Mouse (Mus musculus): ENCODE results near the gene 1700017N19Rik. TPM values are rescaled to one million over a fixed set of nuclear protein-coding genes. Genes with fewer than 3 reads are reported as not detected.
"Not testable (repeated sequence)": the region's sequence is repeated elsewhere in the genome, so short reads cannot be mapped to it uniquely, and the experiment has no call there.

The 1700017N19Rik gene
- total RNA-seq (2021), result not detected in 2 replicates
- long read RNA-seq, result 0 reads

GRCm38 (mm10) chr10:100590323-100590722, at the start of gene 1700017N19Rik, which contains the start of gene 4930430F08Rik:
1700017N19Rik (plus strand) TSS chr10:100590484.
4930430F08Rik (minus strand) TSS chr10:100590423.
- DNase-seq, result no peak

GRCm38 (mm10) chr10:100556566-100557175, 33.6 kb upstream of the 1700017N19Rik start:
- no peak for DNase-seq

- DNase-seq, result not testable (repeated sequence)
Observed at GRCm38 (mm10) chr10:100560194-100560883, 29.9 kb upstream of the 1700017N19Rik start.

- DNase-seq, result no peak
Observed at GRCm38 (mm10) chr10:100564112-100564511, 26.2 kb upstream of the 1700017N19Rik start.

GRCm38 (mm10) chr10:100571707-100572106, 18.6 kb upstream of the 1700017N19Rik start:
- DNase-seq, result no peak

- no peak for DNase-seq
Observed at GRCm38 (mm10) chr10:100574505-100575149, 15.7 kb upstream of the 1700017N19Rik start.

GRCm38 (mm10) chr10:100575294-100575693, 15.0 kb upstream of the 1700017N19Rik start:
- DNase-seq, result no peak

- no peak for DNase-seq
Observed at GRCm38 (mm10) chr10:100584178-100584577, 6.1 kb upstream of the 1700017N19Rik start.

- no peak for DNase-seq
Observed at GRCm38 (mm10) chr10:100588524-100588923, 1.8 kb upstream of the 1700017N19Rik start.

GRCm38 (mm10) chr10:100588932-100589388, 1.3 kb upstream of the 1700017N19Rik start:
- peak; percentile 90 for DNase-seq

- no peak for DNase-seq
Observed at GRCm38 (mm10) chr10:100598339-100598738, 8.1 kb downstream of the 1700017N19Rik start.

GRCm38 (mm10) chr10:100603511-100603910, 13.2 kb downstream of the 1700017N19Rik start:
- DNase-seq, result no peak

GRCm38 (mm10) chr10:100604254-100604653, 14.0 kb downstream of the 1700017N19Rik start:
- no peak for DNase-seq

GRCm38 (mm10) chr10:100617233-100617903, 27.1 kb downstream of the 1700017N19Rik start:
- no peak for DNase-seq

- no peak for DNase-seq
Observed at GRCm38 (mm10) chr10:100619474-100619873, 29.2 kb downstream of the 1700017N19Rik start.

- DNase-seq, result no peak
Observed at GRCm38 (mm10) chr10:100620040-100620439, 29.8 kb downstream of the 1700017N19Rik start.

GRCm38 (mm10) chr10:100622494-100622893, 32.2 kb downstream of the 1700017N19Rik start:
- no peak for DNase-seq

- peak; percentile 47 for DNase-seq
Observed at GRCm38 (mm10) chr10:100629762-100630438, 39.6 kb downstream of the 1700017N19Rik start.

GRCm38 (mm10) chr10:100642887-100643286, 52.6 kb downstream of the 1700017N19Rik start:
- DNase-seq, result no peak

GRCm38 (mm10) chr10:100645331-100645935, 55.1 kb downstream of the 1700017N19Rik start:
- no peak for DNase-seq

- DNase-seq, result no peak
Observed at GRCm38 (mm10) chr10:100654183-100654582, 63.9 kb downstream of the 1700017N19Rik start.
